Mouse (Mus musculus) midbrain, embryonic 13.5 days (tissue): ENCODE measurements around the gene Zdhhc19. TPM values are rescaled to one million over a fixed set of nuclear protein-coding genes. Genes with fewer than 3 reads are reported as not detected.

ENCODE experiments used
- ATAC-seq: fragments of 200-750 bp; cut with Nextera tagmentation; 2 replicates; pipeline ENCODE4 v1.8.0; 2017; ENCODE audit warnings: mild to moderate bottlenecking, moderate TSS enrichment, moderate library complexity
- H3K27ac ChIP-seq: fragments of 300-500 bp; sonication (generic); 2 replicates; pipeline ENCODE4 v1.5.1; 2015; ENCODE audit warnings: inconsistent platforms, mild to moderate bottlenecking, moderate library complexity
- H3K27me3 ChIP-seq: fragments of 300-500 bp; sonication (generic); 2 replicates; pipeline ENCODE4 v1.6.1; 2015; ENCODE audit warnings: mild to moderate bottlenecking, inconsistent platforms
- H3K36me3 ChIP-seq: fragments of 300-500 bp; sonication (generic); 2 replicates; pipeline ENCODE4 v1.6.1; 2015; ENCODE audit warnings: mild to moderate bottlenecking, inconsistent platforms
- H3K4me1 ChIP-seq: fragments of 300-500 bp; sonication (generic); replicated peaks from 2 replicates; pipeline ENCODE4 v1.6.1; 2015; ENCODE audit warnings: inconsistent platforms
- H3K4me2 ChIP-seq: fragments of 300-500 bp; sonication (generic); replicated peaks from 2 replicates; pipeline ENCODE4 v1.6.1; 2015; ENCODE audit warnings: moderate library complexity, mild to moderate bottlenecking, inconsistent platforms
- H3K4me3 ChIP-seq: fragments of 300-500 bp; sonication (generic); replicated peaks from 2 replicates; pipeline ENCODE4 v1.5.1; 2015; ENCODE audit warnings: mild to moderate bottlenecking, inconsistent platforms
- H3K9ac ChIP-seq: fragments of 300-500 bp; sonication (generic); replicated peaks from 2 replicates; pipeline ENCODE4 v1.6.1; 2015; ENCODE audit warnings: mild to moderate bottlenecking, inconsistent platforms
- H3K9me3 ChIP-seq: fragments of 300-500 bp; sonication (generic); 2 replicates; pipeline ENCODE4 v1.6.1; 2016; ENCODE audit warnings: mild to moderate bottlenecking, inconsistent platforms
- WGBS: fragments of 180-500 bp; shearing (Covaris S2); methylation state at CpG from one replicate; pipeline ENCODE4 v1.1.7; 2015; 5-methylcytosine and 5-hydroxymethylcytosine counted together
- polyA plus RNA-seq: library from polyadenylated mRNA; unstranded; fragments of >200 nt; fragmentation: Nextera tagmentation; extraction: Ambion mirVana; gene quantifications from 2 replicates; pipeline ENCODE4 v1.2.1, GENCODE M21; 2015

Gene Zdhhc19
- polyA plus RNA-seq, 1 experiment from 2014 or later = not detected

GRCm38 (mm10) chr16:32509066-32509942 lies 13.2 kb downstream of the Zdhhc19 start:
- ATAC-seq = peak; percentile 60

GRCm38 (mm10) chr16:32510399-32511337 lies 14.6 kb downstream of the Zdhhc19 start:
- no peak overlapping the region for H3K4me3 ChIP-seq
- H3K4me2 ChIP-seq = no peak overlapping the region
- peaks cover 24% of the 10 kb centered on the region for H3K4me1 ChIP-seq
- ATAC-seq = no peak
- H3K9me3 ChIP-seq = no peaks in the 10 kb centered on the region
- H3K27ac ChIP-seq = peak overlapping the region; percentile 14; the same call in 1 of the 2 replicates
- H3K27me3 ChIP-seq = peaks cover under 1% of the 10 kb centered on the region; the same call in 1 of the 2 replicates
- WGBS = 69% methylated on average over 18 of the region's 18 CpGs
- no peak overlapping the region for H3K9ac ChIP-seq
- no peaks in the 10 kb centered on the region for H3K36me3 ChIP-seq

More at GRCm38 (mm10) chr16:32509066-32509942, 13.2 kb downstream of the Zdhhc19 start:
- Histone ChIP-seq H3K27ac (0 out of 2 replicates have a peak overlapping the region, but pooled peaks have one; percentile 35), H3K36me3 (no peaks in the 10 kb centered on the region), H3K9me3 (no peaks in the 10 kb centered on the region), H3K4me2 (no peak overlapping the region), H3K9ac (no peak overlapping the region), H3K27me3 (peaks cover 3% of the 10 kb centered on the region; the same call in 1 of the 2 replicates), H3K4me1 (peaks cover 17% of the 10 kb centered on the region), H3K4me3 (no peak overlapping the region)
- 54% methylated on average over 9 of the region's 9 CpGs for WGBS

GRCm38 (mm10) chr16:32511338-32511734 lies 15.3 kb downstream of the Zdhhc19 start:
- H3K27me3 ChIP-seq = no peaks in the 10 kb centered on the region
- H3K9me3 ChIP-seq = no peaks in the 10 kb centered on the region
- no peak overlapping the region for H3K4me2 ChIP-seq
- H3K9ac ChIP-seq = no peak overlapping the region
- no peaks in the 10 kb centered on the region for H3K36me3 ChIP-seq
- H3K27ac ChIP-seq = no peak overlapping the region
- no peak for ATAC-seq
- peaks cover 31% of the 10 kb centered on the region for H3K4me1 ChIP-seq
- WGBS = 66% methylated on average over 3 of the region's 3 CpGs
- no peak overlapping the region for H3K4me3 ChIP-seq

GRCm38 (mm10) chr16:32511827-32512490 lies 15.9 kb downstream of the Zdhhc19 start:
- Histone ChIP-seq H3K27ac (no peak overlapping the region), H3K9me3 (no peaks in the 10 kb centered on the region), H3K36me3 (no peaks in the 10 kb centered on the region), H3K27me3 (no peaks in the 10 kb centered on the region), H3K4me2 (no peak overlapping the region), H3K9ac (no peak overlapping the region), H3K4me3 (no peak overlapping the region), H3K4me1 (peaks cover 35% of the 10 kb centered on the region)
- no peak for ATAC-seq
- WGBS = 87% methylated on average over 8 of the region's 8 CpGs

- H3K27me3 ChIP-seq = no peaks in the 10 kb centered on the region
- 0 out of 2 replicates have a peak overlapping the region, but pooled peaks have one; percentile 26 for H3K27ac ChIP-seq
- H3K4me1 ChIP-seq = peaks cover 35% of the 10 kb centered on the region
- H3K9ac ChIP-seq = no peak overlapping the region
- no peak overlapping the region for H3K4me3 ChIP-seq
- H3K36me3 ChIP-seq = no peaks in the 10 kb centered on the region
- WGBS = 90% methylated on average over 3 of the region's 3 CpGs
- ATAC-seq = no peak
- no peak overlapping the region for H3K4me2 ChIP-seq
- no peaks in the 10 kb centered on the region for H3K9me3 ChIP-seq
Measured at GRCm38 (mm10) chr16:32512921-32513320, 16.9 kb downstream of the Zdhhc19 start.

GRCm38 (mm10) chr16:32513401-32513800 lies 17.3 kb downstream of the Zdhhc19 start:
- Histone ChIP-seq H3K36me3 (no peaks in the 10 kb centered on the region), H3K27me3 (no peaks in the 10 kb centered on the region), H3K4me1 (peaks cover 35% of the 10 kb centered on the region), H3K27ac (no peak overlapping the region), H3K9ac (no peak overlapping the region), H3K4me2 (no peak overlapping the region), H3K9me3 (no peaks in the 10 kb centered on the region), H3K4me3 (no peak overlapping the region)
- 95% methylated on average over 6 of the region's 6 CpGs for WGBS
- no peak for ATAC-seq

- H3K4me1 ChIP-seq = peaks cover 32% of the 10 kb centered on the region
- H3K9ac ChIP-seq = no peak overlapping the region
- WGBS = 95% methylated on average over 6 of the region's 6 CpGs
- no peaks in the 10 kb centered on the region for H3K27me3 ChIP-seq
- no peaks in the 10 kb centered on the region for H3K9me3 ChIP-seq
- no peak overlapping the region for H3K27ac ChIP-seq
- no peak overlapping the region for H3K4me2 ChIP-seq
- ATAC-seq = no peak
- no peak overlapping the region for H3K4me3 ChIP-seq
- no peaks in the 10 kb centered on the region for H3K36me3 ChIP-seq
Measured at GRCm38 (mm10) chr16:32513948-32514347, 17.9 kb downstream of the Zdhhc19 start.

- Histone ChIP-seq H3K27ac (peak overlapping the region; percentile 99), H3K4me2 (peak overlapping the region; percentile 44), H3K4me1 (peaks cover 22% of the 10 kb centered on the region), H3K4me3 (peak overlapping the region; percentile 11), H3K9me3 (no peaks in the 10 kb centered on the region), H3K9ac (peak overlapping the region; percentile 56), H3K27me3 (no peaks in the 10 kb centered on the region; the same call in 1 of the 2 replicates), H3K36me3 (no peaks in the 10 kb centered on the region)
- WGBS = 3% methylated on average over 21 of the region's 21 CpGs
- ATAC-seq = peak; percentile 97
Measured at GRCm38 (mm10) chr16:32516006-32516962, 20.2 kb downstream of the Zdhhc19 start.

- 88% methylated on average over 12 of the region's 12 CpGs for WGBS
- Histone ChIP-seq H3K9ac (no peak overlapping the region), H3K27me3 (no peaks in the 10 kb centered on the region; the same call in 1 of the 2 replicates), H3K36me3 (no peaks in the 10 kb centered on the region), H3K4me3 (no peak overlapping the region), H3K4me1 (peaks cover 22% of the 10 kb centered on the region), H3K27ac (no peak overlapping the region), H3K9me3 (no peaks in the 10 kb centered on the region), H3K4me2 (no peak overlapping the region)
- ATAC-seq = no peak
Measured at GRCm38 (mm10) chr16:32517785-32518481, 21.9 kb downstream of the Zdhhc19 start.

GRCm38 (mm10) chr16:32519656-32520371 lies 23.7 kb downstream of the Zdhhc19 start:
- 88% methylated on average over 15 of the region's 15 CpGs for WGBS
- Histone ChIP-seq H3K4me3 (no peak overlapping the region), H3K4me2 (no peak overlapping the region), H3K27me3 (no peaks in the 10 kb centered on the region; the same call in 1 of the 2 replicates), H3K9me3 (no peaks in the 10 kb centered on the region), H3K36me3 (no peaks in the 10 kb centered on the region), H3K27ac (0 out of 2 replicates have a peak overlapping the region, but pooled peaks have one; percentile 11), H3K4me1 (peaks cover 35% of the 10 kb centered on the region), H3K9ac (0 out of 2 replicates have a peak overlapping the region, but pooled peaks have one; percentile 14)
- ATAC-seq = no peak
